Mouse (Mus musculus) frontal cortex, postnatal 10 days (tissue): Measurements from ENCODE around the gene Senp5.
A peak's percentile ranks its signal among the peaks of the same experiment; 100 is the strongest.
"Not testable (repeated sequence)": the region's sequence is repeated elsewhere in the genome, so short reads cannot be mapped to it uniquely, and the experiment has no call there.

Experiments
- DNase-seq, 2 experiments: peaks; one replicate each; pipeline ENCODE4 v3.0.0; 2022; ENCODE audit warnings: low spot score in 2 of 2, mixed read lengths in 1 of 2

Gene Senp5

DNA sequence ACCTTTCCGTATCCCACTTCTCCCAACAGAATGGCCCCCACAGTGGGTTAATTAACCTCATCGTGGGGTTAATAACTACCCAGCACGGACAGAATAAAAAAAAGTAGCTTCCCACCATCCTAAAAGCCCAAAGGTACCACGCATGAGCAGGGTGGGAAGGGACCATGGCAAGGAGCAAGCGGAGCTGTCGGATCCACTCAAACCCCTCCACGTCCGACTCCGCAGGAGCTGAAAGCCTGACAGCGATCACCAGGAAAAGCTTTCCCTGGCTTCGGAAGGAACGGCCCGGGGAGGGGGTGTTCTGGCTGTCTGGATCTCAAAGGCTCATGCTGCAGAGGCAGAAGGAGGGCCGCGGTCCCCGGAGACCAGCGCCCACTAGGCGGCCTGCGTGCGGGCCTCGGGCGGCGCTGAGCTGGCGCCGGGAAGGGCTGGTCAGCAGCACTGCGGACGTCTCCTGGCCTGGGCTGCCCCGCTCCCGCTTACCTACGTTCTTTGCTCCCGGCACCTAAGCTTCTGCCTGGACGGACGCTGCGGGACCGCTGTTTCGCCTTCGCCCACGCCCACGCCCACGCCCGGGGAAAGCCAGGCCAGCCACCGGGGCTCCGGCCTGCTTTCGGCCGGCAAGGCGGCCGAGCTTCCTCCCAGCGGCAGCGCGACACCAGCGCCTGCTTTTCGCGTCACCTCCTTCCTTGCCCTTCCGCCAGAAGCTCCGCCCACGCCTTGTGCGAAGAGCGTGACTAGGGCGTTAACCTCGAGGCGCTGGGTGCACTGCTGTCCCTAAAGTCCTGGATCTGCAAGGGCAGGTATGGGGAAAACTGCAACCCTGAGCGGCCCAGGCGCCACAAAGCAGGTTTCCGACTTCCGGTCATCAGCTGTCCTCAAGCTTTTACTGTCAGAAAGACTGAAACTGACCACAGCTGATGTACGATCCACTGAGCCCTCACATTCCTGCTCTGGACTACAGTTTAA lies at the start of gene Senp5:
Senp5 (minus strand) TSS at position 779 of the 969 bp plus-strand sequence.
- peak; percentile 84 to 90 for DNase-seq

DNA sequence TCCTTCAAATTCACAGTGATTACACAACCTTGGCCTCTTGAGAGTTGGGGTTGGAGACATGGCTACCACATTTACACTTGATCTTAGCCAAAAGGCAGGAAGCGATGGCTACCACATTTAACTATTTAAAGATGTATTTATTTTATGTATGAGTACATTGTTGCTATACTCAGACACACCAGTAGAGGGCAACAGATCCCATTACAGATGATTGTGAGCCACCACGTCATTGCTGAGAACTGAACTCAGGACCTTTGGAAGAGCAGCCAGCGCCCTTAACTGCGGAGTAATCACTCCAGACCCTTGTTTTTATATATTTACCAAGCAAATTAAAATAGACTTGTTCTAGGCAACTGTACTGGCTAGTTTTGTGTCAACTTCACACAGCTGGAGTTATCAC lies 39.3 kb upstream of the Senp5 start:
- DNase-seq: no peak

DNA sequence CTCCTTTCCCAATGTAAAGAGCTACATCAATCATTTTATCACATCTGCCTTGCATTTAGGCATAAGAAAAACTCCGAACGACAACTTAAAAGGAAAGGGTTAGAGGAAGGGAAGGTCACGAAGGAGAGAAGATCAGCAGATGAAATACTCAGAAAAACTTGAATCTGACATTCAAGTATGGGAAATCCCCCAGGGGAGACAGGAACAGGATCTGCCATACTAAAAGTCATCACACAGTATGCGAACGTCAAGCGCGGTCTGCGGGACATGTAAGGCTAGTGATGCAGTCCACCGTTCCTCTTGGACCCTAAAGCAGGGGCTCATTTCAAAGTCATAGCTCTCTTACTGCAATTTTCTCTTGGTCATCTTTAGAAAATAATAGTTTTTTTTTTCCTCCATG lies 16.6 kb upstream of the Senp5 start:
- no peak for DNase-seq

DNA sequence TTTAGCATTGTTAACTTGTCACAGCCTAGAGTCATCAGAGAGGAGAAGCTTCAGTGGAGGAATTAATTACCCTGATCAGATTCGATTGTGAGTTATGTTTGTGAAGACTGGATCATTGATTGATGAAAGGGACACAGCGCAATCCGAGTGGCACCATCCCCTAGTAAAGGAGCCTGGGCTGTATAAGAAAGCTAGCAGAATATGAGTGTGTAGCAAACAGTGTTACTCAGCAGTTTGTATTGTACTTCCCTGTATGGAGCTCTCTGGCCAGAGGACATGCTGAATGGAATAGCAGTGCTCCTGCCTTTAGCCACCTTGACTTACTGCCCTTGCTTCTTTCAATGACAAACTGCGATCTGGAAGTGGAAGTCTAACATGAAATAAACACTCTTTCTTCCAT lies 7.2 kb upstream of the Senp5 start:
- no peak for DNase-seq

DNA sequence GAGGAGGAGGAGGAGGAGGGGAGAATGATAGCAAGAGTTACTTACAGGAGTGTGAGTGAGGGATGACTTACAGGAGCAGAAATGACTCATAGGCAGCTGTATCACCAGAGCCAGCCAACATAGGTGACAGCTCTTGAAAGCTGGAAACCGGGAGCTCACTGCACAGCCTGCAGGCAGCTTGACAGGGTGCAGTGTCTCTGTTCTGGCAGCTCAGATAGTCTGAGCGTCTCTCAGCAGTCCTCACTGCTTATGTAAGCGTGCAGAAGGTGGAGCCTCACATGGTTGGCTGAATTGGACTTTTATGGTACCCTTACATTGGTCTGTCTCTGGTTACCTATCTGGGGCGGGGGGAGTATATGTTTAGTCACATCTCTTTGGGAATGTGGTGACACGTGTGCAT lies 6.8 kb upstream of the Senp5 start:
- no peak for DNase-seq

DNA sequence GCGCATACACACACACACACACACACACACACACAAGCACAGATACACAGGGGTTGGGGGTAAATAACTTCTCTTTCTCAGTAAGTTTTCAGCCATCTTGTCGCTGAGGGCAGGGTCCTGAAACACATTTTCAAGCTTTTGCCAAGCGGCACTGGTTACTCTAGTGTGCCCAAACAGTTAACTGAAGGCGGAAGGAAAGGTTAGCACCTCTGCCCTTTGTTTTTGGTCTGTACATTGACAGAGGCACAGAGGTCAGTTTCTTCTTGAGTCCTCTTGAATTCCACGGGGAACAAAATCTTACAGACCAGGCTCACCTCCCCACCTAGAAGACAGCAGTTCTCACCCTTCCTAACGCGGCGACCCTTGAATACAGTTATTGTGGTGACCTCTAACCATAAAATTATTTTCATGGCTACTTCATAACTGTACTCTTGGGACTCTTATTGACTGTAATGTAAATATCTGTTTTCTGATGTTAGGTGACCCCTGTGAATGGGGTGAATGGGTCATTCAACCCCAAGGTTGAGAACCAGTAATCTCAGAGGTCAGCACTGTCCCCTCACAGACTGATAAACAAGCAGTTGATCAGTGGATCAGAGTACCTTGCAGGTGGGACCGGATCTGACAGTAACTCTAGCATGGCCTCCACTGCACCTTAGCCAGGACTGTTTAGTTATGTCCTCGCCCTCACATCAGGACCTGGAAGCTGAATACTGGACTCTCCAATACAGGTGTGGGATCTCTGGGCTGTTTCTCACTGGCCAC lies 5.6 kb upstream of the Senp5 start:
- no peak for DNase-seq

DNA sequence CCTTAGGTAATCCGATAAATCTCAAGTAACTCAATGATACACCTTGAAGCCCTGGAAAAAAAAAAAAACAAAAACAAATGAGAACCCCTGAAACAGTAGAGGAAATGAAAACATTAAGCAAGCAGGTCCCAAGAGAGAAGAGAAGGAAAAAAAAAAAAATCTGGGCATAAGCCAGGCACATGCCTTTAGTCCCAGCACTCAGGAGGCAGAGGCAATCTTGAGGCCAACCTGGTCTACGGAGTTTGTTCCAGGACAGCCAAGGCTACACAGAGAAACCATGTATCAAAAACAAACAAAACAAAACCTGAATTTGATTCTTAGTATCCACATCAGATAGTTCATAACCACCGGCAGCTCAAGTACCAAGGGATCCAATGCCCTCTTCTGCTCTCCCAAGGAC lies 1.6 kb upstream of the Senp5 start:
- DNase-seq: no peak

DNA sequence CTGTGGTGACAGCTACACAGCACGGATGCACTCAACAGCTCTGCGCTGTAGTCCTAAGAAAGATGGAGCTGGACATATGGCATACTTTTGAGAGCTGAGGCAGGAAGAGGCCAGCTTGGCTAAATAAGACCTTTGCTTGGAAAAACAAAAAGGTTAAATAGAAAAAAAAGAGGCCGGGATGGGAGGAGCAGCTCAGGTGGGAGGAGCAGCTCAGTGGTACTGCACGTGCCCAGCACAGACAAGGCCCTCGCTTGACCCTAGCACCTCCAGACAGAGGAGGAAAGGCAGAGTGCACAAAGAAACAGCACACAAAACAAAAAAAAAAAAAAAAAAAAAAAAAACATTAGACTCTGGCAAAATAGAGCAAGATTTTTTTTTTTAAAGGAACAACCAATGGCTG lies 6.7 kb downstream of the Senp5 start:
- DNase-seq: no peak

DNA sequence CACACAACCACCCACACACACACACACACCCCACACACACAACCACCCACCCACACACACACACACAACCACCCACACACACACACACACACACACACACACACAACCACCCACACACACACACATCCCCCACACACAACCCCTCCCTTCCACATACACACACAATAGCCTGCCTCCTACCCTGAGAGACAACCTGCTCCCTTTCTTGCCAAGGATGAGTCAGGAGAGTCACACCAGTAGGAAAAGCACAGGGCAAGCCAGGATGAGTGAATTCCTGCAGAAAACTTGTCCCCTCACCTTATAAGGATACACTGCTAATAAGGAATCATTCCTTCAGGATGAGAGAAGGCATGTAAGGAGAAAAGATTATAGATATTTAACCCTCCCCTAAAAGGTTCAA lies 9.1 kb downstream of the Senp5 start:
- no peak for DNase-seq

DNA sequence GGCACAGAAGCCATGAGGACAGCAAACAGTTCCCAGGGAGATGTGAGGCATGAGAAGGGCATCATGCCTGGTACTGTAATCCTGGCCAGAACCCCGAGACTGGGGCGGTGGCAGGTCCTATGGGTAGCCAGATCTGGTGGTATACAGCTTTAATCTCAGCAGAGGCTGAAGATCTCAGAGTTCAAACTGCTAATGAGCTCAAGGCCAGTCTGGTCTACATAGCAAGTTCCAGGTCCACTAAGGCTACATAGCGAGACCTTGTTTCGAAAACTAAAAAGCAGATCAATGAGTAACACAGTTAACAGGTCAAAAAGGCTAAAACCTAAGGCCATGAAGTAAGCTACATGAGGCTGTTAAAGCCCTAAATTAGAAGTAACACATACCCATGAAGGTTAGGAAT lies 9.9 kb downstream of the Senp5 start:
- no peak for DNase-seq

DNA sequence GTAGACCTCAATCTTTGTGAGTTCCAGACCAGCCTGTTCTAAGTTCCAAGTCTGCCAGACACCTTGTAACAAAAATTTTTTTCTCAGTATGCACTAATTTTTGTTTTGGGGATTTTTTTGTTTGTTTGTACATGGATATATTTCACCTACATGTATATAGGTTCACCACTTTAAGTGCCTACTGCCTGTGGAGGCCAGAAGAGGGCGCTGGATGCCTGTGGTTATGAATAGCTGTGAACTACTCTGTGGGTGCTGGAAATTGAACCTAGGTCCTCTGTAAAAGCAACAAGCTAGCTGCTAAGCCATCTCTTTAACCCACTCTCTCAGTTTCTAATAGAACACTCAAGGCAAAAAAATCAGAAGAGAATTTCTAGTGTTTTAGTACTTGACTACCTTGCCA lies 11.0 kb downstream of the Senp5 start:
- no peak for DNase-seq

DNA sequence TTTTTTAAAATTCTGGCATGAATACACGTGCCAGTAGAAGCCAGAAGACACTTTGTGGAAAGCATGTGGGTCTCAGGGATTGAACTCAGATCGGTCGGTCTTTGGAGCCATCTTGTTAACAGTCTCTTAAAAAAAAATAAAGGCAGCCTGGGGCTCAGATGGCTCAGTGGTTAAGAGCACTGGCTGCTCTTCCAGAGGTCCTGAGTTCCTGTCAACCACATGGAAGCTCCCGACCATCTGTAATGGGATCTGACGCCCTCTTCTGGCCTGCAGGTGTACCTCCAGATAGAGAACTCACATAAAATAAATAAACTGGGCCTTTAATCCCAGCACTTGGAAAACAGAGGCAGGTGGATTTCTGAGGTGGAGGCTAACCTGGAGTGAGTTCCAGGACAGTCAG lies 22.1 kb downstream of the Senp5 start:
- DNase-seq: no peak

DNA sequence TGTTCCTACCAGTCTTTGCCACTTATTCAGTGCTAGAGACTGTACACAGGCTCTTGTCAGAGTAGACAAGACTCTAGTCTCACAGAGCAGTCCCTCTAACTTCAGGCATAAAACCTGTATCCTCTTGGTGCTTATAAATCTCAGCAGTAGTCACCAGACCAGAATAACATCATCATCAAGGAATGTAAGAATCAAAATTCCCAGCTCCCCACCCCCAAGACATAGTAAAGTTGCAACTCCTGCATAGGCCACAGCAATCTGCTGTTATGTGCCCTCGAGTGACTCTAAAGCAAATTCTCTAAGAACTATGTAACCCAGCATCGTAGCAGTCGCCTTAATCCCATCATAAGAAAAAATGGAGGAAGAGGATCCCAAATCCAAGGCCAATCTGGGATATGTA lies 23.6 kb downstream of the Senp5 start:
- DNase-seq: no peak

DNA sequence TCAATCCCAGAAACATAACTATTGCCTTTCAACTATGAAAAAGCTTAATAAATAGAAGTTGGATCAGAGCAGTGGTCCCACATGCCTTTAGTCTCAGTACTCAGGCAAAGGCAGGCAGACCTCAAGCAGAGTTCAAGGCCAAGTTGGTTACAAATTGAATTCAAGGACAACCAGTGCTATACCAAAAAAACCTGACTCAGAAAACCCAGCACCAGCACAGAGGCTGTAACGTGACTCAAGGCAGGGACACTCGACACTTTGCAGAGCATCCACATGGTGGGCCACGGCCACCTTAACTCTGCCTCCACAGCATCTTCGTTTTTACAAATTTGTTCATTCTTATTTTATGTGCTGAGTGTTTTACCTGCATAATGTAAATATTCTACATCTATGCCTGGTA lies 27.8 kb downstream of the Senp5 start:
- no peak for DNase-seq

DNA sequence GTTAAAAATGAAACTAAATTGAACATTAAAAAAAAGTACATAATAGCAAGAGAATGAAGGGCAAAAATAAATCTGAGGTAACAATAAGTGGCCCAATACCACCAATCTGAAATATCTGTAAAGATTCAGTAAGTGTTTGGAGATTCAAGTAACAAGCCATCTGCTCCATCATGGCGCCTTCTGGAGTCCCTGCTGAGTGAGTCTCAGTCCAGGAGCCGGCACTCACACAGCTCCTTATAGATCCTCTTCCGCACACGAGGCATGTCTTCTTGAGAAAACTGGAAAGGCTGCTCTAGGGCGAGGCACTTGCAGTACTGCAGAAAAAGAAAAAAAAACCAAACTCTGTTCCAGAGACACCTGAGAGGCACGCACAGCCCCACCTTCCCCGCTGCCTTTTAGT lies 39.9 kb downstream of the Senp5 start:
- peak in 1 of 2 experiments; percentile 31 for DNase-seq

DNA sequence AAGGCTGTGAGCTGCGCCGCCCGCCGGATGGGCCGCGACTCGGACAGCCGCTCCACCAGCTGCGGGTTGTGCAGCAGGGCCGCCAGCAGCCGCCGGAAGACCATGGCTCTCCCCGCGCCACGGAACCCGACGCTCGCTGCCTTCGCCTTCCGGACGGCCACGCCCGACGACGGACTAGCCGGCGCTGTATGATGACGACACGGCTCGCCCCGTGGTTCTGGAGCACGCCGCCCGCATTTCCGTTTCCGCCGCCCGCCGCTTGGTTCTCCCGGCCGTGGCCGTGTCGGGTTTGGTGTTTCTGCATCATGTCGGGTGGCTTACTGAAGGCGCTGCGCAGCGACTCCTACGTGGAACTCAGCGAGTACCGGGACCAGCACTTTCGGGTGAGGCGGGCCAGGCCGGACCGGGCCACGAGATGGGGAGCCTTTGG lies 54.7 kb downstream of the Senp5 start, which contains the start of the genes 0610012G03Rik and Ncbp2:
0610012G03Rik (minus strand) TSS at position 150 of the 430 bp plus-strand sequence.
Ncbp2 (plus strand) TSS at position 169 of the 430 bp plus-strand sequence.
- peak; percentile 91 to 97 for DNase-seq

DNA sequence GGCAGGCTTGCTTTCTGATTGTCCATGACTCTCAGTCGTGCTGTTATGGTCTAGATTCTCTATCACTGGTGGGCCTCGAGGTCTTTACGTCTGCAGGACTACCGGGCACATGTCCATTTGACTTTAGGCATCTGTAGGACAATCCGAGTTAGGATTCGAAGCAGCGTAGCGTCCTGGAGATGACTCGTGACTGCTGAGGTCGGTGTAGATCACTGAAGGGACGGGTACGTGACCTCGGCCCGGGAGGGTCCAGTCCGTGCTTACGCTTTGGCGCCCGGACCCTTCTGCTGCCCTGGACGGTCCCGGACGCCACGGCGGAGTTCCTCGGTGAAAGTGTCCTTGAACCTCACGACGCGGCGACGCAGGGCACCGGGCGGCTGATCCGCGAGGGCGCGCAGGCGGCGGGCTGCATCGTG lies 55.2 kb downstream of the Senp5 start:
- no peak for DNase-seq

DNA sequence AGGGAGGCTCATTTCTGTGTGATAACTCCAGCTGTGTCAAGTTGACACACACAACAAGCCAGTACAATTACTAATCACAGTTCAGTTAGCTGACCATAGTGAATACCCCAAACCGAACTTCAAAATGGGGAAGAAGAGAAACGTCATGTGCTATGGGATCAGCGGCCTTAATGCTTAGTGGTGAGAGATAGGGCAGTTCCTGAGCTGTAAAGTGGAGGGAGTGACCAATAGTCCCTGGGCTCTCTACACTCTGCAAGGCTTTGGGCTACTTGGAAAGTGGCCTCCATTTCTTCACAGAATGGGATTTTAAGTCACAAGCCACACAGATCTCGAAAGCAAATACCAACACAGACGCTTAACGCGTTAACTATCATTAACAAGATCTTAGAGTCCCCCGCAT lies 55.8 kb downstream of the Senp5 start:
- no peak for DNase-seq

DNA sequence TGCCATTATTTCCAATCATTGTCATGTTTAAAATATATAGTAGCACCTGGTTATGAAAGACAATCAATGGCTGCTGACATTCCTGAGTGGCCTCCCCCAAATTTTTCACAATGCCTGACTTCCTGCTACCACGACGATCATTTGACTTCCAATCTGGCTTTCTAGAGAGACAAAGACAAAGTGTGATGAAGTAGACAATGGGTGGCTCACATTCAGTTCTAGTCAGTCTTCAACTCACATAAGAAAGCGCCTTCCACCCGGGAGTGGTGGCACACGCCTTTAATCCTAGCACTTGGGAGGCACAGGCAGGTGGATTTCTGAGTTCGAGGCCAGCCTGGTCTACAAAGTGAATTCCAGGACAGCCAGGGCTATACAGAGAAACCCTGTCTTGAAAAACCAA lies 57.1 kb downstream of the Senp5 start:
- DNase-seq: not testable (repeated sequence)

DNA sequence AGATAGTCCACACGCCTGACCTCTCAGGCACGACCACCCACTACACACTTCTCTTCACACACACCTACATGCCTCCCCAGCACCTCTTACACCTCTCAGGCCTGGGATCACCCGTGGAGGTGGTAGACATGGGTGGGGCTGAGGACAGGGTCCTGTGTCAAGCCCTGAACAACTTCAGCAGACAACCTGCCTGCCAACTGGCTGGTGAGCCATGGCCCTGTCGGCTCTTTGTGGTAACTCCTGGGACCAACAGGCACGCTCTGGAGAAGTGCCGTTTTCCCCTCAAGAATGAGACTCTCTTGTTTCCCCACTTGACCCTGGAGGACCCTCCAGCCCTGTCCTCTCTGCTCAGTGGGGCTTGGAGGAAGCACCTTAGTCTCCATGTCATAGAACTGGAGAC lies 57.7 kb downstream of the Senp5 start:
- DNase-seq: no peak

DNA sequence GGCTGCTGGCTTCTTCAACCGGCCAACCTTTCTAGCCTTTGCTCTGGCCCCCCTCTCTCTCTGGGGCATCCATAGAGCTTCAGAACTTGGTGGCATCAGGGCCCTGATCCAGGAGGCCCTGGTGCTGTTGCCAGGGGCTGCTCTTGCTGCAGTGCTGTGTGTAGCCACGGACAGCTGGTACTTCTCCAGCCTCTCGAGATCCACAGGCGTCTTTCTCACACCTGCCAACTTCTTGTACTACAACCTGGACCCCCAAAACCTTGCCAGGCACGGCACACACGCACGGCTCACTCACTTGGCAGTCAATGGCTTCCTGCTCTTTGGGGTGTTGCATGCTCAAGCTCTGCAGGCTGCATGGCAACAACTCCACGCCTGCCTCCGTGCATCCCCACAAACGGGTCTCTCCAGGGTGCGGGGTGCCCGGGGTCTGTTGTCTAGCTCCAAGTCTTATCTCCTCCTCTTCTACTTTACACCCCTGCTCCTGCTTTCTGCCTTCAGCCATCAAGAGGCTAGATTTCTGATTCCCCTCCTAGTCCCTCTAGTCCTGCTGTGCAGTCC lies 58.3 kb downstream of the Senp5 start:
- DNase-seq: no peak

DNA sequence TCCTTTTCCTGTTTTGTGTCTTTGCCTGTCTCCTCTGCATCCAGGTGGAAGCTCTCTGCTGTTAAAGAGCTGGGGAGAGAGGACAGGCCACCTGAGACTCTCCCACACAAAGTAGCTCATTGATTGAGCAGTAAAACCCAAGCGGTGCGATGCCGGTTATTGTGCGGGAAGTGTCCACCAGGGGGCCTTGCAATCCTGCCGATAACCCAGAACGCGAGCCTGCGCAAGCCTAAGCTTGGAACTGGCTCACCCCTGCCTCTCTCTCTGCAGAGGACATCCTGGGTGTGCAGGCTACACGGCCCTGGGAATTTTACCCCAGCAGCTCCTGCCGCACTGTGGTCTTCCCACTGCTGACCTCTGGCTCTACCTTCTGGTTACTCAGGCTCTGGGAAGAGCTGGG lies 59.1 kb downstream of the Senp5 start:
- DNase-seq: peak; percentile 53 to 73
